Mouse (Mus musculus) heart, postnatal 4 days (tissue): ENCODE measurements around the gene Eng. TPM values are rescaled to one million over a fixed set of nuclear protein-coding genes. Genes with fewer than 3 reads are reported as not detected.

Experiments used
- DNase-seq: peaks from one replicate; pipeline ENCODE4 v3.0.0; 2021
- total RNA-seq, 2 experiments: library from RNA; stranded (reverse); gene quantifications; 2 replicates each; pipeline ENCODE4 v1.2.3; 2021

The Eng gene
- total RNA-seq, result 100 to 1,000 TPM; 149 to 162 TPM

DNA sequence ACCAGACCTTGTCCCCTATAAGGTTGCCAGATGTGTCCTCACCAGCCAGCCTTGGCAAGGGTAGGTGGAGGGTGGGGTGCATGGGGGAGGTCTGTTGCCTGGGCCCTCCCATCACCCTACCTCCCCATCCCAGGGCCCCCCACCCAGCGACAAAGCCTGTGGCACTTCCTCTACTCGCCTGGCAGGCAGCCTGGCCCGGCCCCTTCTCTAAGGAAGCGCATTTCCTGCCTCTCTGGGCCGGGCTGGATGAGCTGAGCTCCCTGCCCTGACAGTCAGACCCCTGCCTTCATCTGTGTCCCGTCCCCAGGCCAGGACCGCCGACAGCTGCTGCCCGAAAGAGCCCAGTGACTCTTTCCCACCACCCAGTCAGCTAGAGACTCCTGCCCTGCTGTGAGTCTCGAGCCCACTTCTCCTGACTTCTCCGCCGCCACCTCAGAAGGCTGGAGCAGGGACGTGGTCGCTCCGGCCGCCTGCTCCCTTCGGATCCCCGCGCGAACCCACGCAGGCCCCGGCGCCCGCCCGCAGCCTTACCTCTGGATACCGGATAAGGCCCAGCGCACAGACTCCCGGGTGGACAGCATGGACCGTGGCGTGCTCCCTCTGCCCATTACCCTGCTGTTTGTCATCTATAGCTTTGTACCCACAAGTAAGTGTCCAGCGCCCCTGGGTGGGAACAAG lies at the start of gene Eng:
Eng (plus strand) TSS at position 217 of the 678 bp plus-strand sequence.
- peak; percentile 84 for DNase-seq

- no peak for DNase-seq
Measured at GRCm38 (mm10) chr2:32596725-32597124, 49.7 kb upstream of the Eng start.

DNA sequence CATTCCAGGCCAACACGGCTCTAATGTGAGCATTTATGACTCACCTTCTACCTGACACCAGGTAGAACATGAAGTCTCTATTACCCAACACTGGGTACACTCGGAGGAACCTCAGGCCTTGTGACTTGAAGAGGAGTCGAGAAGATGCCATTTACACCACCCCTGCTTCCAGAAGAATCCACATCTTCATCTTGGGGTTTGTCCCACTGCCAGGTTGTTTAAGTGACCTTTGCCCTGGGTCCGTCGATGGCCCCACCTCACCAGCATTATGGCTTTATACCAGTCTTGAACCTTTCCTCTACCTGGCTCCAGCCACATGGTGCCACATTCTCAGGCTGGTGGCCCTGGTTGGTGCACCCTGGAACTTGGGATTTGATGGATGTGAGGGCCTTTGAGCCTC lies 49.1 kb upstream of the Eng start:
- DNase-seq, result no peak

- no peak for DNase-seq
Measured at GRCm38 (mm10) chr2:32597699-32598098, 48.7 kb upstream of the Eng start.

DNA sequence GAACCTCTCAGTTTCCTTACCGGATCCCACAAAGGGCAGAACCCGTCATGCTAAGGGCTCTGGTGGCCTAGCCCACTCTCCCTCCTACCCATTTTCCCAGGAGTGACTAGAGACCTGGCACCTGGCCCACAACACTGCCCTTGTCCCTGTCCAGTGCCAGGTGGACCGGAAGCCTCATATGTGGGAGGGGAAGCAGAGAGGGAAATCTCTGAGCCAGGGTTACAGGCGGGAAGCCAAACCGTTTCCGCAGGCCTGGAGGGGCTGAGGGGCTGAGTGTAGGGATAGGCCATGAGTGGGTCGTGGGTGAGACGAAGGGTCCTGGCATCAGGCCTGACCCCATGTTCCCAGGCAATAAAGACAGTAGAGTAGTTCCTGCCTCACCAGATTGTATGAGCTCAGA lies 47.9 kb upstream of the Eng start:
- peak; percentile 72 for DNase-seq

DNA sequence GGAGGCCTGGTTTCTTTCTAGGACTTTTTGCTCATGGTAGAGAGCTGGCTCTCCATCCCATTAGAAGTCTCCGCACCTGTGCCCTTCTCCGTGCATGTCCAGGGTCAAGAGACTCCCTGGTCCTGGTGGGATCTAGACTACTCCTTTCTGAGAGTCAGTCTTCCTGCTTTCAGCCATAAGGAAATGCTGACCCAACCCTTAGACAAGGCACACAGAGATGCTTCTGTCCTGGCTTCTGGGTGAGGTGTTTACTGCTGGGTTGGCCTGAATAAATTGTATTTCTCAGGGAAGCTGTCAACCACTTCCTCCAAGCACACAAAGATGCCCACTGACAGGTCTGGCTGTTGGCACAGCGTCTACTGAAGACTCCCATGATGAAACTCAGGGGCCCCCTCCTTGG lies 47.0 kb upstream of the Eng start, which contains the start of gene St6galnac6:
St6galnac6 (plus strand) TSS at position 301 of the 400 bp plus-strand sequence.
- no peak for DNase-seq

DNA sequence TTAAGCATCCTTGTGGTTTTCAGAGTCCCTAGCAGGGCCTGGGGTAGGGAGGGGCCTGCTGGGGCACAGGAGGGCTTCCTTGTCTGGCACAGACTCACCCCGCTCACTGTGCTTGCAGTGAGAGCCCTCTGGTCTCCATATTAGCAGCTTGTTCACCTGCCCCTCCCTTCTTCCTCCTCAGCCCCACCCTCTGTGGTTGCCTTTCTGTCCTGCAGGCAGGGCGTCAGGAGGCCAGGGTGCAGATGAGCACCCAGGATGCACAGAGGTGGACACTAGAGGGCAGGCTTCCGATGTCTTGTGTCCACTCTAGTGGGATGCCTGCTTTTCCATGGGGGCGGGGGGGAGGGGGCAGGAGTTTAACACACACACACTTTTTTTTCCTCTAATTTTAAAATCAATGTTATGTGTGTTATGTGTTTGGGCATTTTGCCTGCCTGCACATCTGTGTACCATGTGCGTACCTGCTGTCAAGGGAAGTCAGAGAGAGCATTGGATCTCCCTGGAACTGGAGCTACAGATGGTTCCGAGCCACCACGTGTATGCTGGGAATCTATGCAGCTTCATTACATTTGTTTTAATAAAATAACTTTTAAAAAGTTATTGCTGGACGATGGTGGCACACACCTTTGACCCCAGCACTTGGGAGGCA lies 44.9 kb upstream of the Eng start:
- peak; percentile 57 for DNase-seq

- peak; percentile 93 for DNase-seq
Measured at GRCm38 (mm10) chr2:32602600-32603054, 43.8 kb upstream of the Eng start.

DNA sequence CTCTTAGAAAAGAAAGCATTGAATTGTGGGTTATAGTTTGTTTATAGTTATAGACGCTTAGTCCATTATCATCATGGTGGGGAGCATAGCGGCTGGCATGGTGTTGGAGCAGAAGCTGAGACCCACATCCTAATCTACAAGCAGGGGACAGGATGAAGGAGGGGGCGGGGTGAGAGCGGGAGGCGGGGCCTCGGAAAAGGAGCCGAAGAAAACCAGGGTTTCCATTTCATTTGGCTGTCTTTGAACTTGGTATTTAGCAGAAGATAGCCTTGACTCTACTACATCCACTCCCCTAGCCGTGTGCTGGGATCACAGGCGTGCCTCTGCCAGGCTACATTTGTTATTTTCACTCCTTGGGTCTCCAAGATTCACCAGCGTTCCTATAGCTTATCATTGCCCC lies 41.8 kb upstream of the Eng start:
- no peak for DNase-seq

DNA sequence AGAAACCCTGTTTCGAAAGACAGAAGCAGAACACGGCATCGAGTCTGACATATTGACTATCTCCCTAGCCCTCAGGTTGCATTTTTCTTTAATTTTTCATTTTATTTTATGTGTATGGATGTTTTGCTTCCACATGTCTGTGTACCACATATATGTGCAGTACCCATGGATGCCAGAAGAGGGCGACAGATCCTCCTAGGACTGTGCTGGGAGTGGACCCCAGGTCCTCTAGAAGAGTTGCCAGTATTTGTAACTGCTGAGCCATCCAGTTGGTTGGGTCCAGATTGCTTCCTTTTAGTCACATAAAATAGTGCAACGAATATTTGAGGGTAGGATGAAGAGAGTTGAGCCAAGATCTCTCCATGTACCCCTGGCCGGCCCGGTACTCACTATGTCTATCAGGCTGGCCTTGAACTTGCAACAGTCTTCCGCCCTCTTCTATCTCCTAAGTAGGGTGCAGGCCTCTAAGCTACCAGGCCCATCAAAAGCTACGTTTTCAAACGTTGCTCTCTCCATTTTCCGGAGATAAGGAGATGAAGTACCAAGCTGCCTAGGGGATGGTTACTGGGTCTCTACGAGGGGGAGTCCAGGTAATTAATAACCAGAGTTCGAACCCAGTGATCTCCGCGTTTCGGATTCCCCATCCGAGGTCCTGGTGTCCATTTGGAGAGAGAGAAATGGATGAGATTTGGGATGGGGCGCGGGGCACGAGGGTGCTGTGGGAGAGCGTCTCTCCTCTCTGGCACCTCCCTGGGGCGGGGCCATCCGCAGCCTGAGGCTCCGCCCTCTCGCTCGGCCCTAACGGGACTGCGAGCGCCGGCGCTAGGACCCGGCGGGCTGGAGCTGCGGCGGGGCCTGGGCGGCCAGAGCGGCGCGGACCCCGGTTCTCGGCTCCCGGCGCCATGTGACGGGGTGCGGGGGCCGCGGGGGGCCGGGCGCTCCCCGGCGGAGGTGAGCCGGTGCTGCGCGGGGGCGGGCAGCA lies 39.9 kb upstream of the Eng start:
- peak; percentile 91 for DNase-seq

DNA sequence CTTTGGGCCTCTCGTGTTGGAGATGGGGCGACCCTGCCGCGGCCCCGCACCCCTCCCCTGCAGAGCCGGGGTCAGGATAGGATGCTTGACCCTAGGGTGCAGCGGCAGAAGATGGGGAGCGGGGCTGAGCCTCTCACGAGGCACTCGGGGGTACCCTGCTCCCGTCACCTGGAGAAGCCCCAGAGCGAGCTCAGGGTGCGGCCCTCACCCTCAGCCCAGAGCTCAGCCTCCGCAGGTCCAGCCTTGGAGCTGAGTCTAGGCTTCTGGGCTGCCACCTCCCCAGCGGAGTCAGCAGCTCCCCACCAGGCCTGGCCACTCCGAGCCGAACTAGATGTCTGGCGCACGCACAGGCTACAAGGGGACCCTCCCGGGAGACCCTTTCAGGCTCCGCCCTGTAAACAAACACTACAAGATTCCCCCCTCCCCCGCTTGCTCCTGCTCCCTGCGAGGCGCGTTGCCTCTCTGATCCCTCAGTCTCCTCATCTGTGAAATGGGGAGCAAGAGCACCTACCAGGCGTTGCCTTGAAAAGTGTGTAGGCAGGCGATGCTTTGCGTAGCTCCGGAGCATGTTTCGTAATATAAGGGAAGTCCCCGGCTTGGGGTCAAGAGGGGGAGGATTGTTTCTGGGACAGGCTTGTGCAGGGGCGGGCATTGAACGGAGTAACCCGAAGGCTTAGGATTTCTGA lies 39.0 kb upstream of the Eng start:
- peak; percentile 64 for DNase-seq

DNA sequence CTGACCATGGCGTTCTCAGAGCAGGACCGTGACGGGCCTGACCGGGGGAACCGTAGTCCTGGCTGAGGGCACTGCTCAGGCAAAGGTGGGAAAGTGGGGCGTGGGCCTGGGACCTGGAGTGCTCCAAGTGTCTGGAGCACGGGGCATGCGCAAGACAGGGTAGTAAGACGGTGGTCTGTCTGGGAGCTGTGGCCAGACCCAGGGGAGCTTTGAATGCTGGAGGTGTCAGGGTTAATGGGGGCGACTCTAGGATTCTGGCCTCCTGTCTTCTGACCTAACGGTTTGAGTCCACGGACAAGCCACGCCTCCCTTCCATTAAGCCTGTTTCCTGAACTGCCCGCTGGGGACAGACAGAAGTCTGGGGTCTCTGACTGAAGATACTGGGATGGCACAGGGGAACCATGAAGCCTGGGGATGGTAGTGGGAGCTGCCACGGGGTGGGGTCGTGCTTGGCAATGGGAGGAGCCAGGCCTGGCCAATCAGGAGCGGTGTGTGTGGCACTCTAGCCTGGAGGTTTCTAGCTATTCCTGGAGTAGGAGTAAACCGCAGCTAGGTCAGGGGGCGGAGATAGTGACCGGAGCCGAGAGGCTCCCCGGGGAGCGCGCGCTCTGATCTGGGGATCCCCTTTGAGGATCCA lies 38.1 kb upstream of the Eng start:
- peak; percentile 80 for DNase-seq

DNA sequence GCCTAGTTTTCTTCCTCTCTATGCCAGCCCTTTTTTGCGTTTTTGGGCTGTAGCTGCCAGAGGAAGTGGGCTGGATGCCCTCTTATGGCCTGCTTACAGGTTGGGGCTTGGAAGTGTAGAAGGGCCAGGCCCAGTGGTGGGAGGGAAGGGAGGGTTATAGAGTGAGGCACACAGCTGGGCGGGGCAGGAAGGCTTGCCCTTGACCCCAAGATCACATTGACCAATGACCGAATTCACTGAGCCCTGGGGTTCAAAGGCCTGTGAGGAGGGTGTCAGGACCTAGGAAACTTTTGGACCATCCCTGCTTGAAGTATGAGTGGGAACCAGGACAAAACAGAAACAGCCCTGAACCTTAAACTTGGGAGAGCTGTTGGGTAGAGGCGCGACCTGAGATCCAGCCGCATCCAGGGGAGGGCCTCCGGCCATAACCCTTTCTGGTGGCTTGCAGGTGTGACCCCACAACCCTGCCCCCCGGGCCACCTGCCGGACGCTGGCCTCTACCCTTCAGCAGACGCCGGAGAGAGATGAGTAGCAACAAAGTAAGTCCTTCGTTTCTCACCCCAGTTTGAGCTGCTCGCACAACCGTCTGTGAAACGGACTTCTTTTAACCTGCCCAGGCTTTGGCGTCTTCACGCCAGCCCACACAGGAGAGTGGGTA lies 37.5 kb upstream of the Eng start:
- no peak for DNase-seq

DNA sequence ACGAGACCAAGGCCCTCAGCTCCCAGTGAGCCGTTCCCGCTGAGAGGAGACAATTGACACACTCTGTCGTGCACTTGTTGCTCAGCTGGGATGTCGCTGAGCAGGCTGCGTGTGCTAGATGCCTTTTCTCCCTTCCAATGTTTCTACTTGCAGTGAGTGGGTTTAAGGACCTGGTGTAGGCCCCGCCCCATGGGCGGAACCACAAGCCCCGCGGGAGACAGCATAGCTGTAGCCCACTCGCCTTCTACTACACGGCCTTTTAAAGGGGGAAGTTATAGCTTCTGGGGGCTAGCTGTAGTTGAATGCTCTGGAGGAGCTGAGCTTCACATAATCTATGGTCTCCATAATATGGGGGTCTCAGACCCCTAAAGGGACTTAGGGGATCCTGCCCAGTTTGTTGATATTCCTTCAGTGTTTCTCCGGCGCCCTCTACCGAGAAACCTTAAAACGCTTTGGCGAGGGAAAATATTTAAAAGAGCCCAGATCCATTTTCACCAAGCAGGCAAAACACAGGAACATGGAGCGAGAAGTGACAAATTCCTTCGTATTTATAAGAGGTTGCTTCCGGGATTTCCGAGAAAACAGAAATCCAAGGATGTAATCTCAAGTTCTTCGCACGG lies 35.7 kb upstream of the Eng start:
- peak; percentile 64 for DNase-seq

- no peak for DNase-seq
Measured at GRCm38 (mm10) chr2:32612274-32612673, 34.1 kb upstream of the Eng start.

- no peak for DNase-seq
Measured at GRCm38 (mm10) chr2:32617109-32617508, 29.3 kb upstream of the Eng start.

DNA sequence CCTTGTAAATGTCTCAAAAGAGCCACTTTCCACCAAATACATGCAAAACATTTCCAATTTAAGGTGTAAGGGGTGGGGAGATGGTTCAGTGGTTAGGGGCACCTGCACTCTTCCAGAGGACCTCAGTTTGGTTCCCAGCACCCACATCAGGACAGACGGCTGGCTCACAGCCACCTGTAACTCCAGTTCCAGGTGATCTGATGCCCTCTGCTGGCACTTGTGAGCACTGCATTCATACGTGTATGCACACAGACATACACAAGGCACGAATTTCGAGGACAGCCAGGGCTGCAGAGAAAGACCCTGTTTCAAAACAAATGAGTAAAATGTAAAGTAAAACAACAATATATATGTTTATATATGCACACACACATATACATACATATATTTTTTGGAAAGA lies 28.8 kb upstream of the Eng start:
- DNase-seq, result peak; percentile 49

GRCm38 (mm10) chr2:32618051-32618450 lies 28.3 kb upstream of the Eng start:
- no peak for DNase-seq

- peak; percentile 91 for DNase-seq
Measured at GRCm38 (mm10) chr2:32620682-32621516, 25.5 kb upstream of the Eng start.

DNA sequence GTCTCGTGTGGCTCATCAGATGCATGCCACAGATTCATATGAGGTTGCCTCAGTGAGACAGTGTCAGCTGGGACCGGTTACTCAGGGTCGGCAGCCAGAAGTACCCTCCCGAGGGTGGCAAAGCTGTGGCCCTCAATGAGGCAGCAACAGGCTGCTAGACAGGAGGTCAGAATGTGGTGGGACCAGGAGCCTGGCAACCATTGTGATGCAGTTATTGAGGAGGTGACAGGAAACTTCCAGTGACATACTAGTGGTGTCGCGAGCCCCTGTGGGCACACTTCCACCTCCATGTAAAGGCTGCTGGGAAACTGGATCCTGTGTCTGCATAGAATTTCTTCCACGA lies 24.9 kb upstream of the Eng start, which contains the start of gene Ak1:
Ak1 (plus strand) TSS at position 242 of the 343 bp plus-strand sequence.
- no peak for DNase-seq
